Mouse (Mus musculus): ENCODE results near the gene Rhag.

GRCm38 (mm10) chr17:40824549-40824948, 13.6 kb downstream of the Rhag start:
- peak; percentile 32 for TF ChIP-seq CTCF (IDR thresholded peaks at IDR 0.05; ENCODE audit: low read depth, low read length)
- TF ChIP-seq POLR2A (IDR thresholded peaks at IDR 0.05; ENCODE audit: extremely low read depth, insufficient read depth, low read length): no peak

All from liver, adult 2 months (tissue).